Mouse (Mus musculus) liver, embryonic 11.5 days (tissue): ENCODE results near the gene Prss12. TPM values are rescaled to one million over a fixed set of nuclear protein-coding genes. Genes with fewer than 3 reads are reported as not detected.
A peak's percentile ranks its signal among the peaks of the same experiment; 100 is the strongest.

Source experiments
- ATAC-seq: fragments of 200-750 bp; cut with Nextera tagmentation; replicated peaks from 2 replicates; pipeline ENCODE4 v1.8.0; 2017; ENCODE audit warnings: moderate number of reproducible peaks, mild to moderate bottlenecking, moderate TSS enrichment, moderate library complexity; ENCODE audit not compliant: low FRiP score
- DNase-seq: peaks from one replicate; pipeline ENCODE4 v3.0.0-alpha.2; 2017; ENCODE audit warnings: low spot score
- H3K27ac ChIP-seq: fragments of 300-500 bp; sonication (generic); 2 replicates; pipeline ENCODE4 v1.5.1; 2014; ENCODE audit warnings: mild to moderate bottlenecking, low read depth, low read length, control low read depth
- H3K27me3 ChIP-seq: fragments of 300-500 bp; sonication (generic); replicated peaks from 2 replicates; pipeline ENCODE4 v1.6.1; 2014; ENCODE audit warnings: low read length, mixed read lengths; ENCODE audit not compliant: control insufficient read depth, insufficient read depth
- H3K36me3 ChIP-seq: fragments of 300-500 bp; sonication (generic); 2 replicates; pipeline ENCODE4 v1.6.1; 2014; ENCODE audit warnings: mild to moderate bottlenecking, low read length, moderate library complexity, mixed read lengths; ENCODE audit not compliant: control insufficient read depth, insufficient read depth
- H3K4me1 ChIP-seq: fragments of 300-500 bp; sonication (generic); replicated peaks from 2 replicates; pipeline ENCODE4 v1.6.1; 2014; ENCODE audit warnings: low read length, mixed read lengths; ENCODE audit not compliant: control insufficient read depth, insufficient read depth
- H3K4me2 ChIP-seq: fragments of 300-500 bp; sonication (generic); 2 replicates; pipeline ENCODE4 v1.6.1; 2014; ENCODE audit warnings: mild to moderate bottlenecking, control low read depth, moderate library complexity
- H3K4me3 ChIP-seq: fragments of 300-500 bp; sonication (generic); 2 replicates; pipeline ENCODE4 v1.5.1; 2014; ENCODE audit warnings: low read depth, low read length, control low read depth
- H3K9ac ChIP-seq: fragments of 300-500 bp; sonication (generic); 2 replicates; pipeline ENCODE4 v1.6.1; 2014; ENCODE audit warnings: low read depth, low read length, control low read depth
- H3K9me3 ChIP-seq: fragments of 300-500 bp; sonication (generic); 2 replicates; pipeline ENCODE4 v1.6.1; 2016; ENCODE audit warnings: low read length, inconsistent platforms, mixed read lengths; ENCODE audit not compliant: control insufficient read depth
- WGBS: fragments of 180-500 bp; shearing (Covaris S2); extraction: QIAGEN DNeasy Blood & Tissue Kit; methylation state at CpG from one replicate; pipeline ENCODE4 v1.1.7; 2014; 5-methylcytosine and 5-hydroxymethylcytosine counted together
- polyA plus RNA-seq: library from polyadenylated mRNA; unstranded; fragments of >200 nt; fragmentation: Nextera tagmentation; extraction: Ambion mirVana; gene quantifications from 2 replicates; pipeline ENCODE4 v1.2.1, GENCODE M21; 2014

Prss12 gene
- polyA plus RNA-seq, 1 experiment from 2014 or later, result 1.4 TPM

DNA sequence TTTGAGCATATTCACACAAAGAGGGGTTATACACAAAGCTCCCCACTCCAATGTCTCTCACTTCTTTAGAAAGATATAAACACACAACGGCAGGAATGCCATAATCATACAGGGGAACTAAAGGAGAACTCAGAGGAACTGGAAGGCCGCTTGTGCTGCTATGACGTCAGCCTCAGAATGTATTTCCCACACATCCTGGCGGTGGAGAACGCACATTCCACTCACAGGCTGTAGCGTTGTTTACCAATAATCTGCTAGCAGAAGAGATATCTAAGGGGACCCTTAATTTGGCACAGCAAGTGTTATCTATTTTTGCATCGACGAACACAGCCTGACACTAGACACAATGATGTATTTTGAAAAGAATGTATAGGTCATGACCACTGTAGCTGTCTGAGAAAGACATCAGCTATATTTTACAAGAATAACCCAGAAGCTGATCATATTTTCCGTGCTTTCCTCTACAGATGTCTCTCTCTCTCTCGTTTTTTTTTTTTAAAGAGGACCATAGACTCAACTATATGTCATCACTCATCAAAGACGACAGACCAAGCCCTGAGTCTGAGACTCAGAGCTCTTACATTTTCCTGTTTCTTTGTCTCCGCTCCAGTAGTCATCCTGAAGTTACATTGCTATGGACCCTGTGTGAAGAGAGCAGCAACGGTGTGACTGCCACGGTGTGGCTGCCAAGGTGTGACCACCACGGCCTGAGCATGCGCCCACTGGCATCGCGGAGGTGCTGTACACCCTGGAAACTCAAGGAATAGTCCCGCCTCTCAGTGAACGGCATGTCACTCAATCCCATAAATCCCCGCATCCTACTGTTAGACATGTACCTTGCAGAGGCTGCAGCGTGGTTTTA is 16.9 kb upstream of the Prss12 start:
- H3K9me3 ChIP-seq, result no peaks in the 10 kb centered on the region
- ATAC-seq, result no peak
- H3K36me3 ChIP-seq, result no peaks in the 10 kb centered on the region
- H3K4me1 ChIP-seq, result no peaks in the 10 kb centered on the region; the same call in 1 of the 2 replicates
- no peaks in the 10 kb centered on the region for H3K27me3 ChIP-seq
- WGBS, result 74% methylated on average over 22 of the region's 22 CpGs
- no peak overlapping the region for H3K27ac ChIP-seq
- H3K9ac ChIP-seq, result no peak overlapping the region
- no peak overlapping the region for H3K4me3 ChIP-seq
- no peak overlapping the region for H3K4me2 ChIP-seq
- DNase-seq, result no peak

DNA sequence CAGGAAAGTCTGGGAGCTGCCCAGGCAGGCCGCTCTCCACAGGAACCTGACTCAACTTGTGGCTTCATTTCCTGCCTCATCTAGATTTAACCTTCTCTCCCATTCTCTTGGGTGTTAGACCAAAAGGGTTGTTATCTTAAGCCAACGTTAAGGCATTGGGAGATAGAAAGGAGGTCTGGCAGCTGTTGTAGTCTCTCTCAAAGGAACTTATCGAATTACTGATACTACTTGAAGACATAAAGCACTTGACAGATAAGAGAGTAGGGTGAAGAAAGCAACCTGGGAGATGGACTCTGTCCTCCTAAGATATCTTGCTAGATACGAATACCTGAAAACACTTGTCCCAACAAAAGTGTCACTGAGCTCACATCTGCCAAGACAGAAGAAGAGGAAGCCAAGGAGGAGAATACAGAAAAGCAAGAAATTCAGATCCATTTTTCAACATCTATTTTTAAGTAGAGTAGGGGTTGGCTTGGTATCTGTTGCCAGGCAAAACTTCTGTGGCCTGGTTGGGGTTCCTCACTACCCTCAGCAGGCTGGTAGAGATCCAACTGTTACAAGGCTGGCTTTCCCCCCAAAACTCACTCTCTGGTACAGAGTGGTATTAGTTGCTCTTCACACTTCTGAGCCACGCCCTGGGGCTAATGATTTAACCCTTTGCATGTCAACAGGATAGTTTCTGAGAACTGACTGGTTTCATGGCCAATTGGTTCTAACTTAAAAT is 14.6 kb upstream of the Prss12 start:
- Histone ChIP-seq H3K27ac (no peak overlapping the region; the same call in 1 of the 2 replicates), H3K9ac (no peak overlapping the region), H3K9me3 (no peaks in the 10 kb centered on the region), H3K4me1 (no peaks in the 10 kb centered on the region; the same call in 1 of the 2 replicates), H3K4me3 (no peak overlapping the region), H3K4me2 (peak overlapping the region; percentile 35), H3K36me3 (no peaks in the 10 kb centered on the region), H3K27me3 (no peaks in the 10 kb centered on the region)
- ATAC-seq (peak; percentile 79), DNase-seq (no peak)
- 26% methylated on average over 5 of the region's 5 CpGs for WGBS

DNA sequence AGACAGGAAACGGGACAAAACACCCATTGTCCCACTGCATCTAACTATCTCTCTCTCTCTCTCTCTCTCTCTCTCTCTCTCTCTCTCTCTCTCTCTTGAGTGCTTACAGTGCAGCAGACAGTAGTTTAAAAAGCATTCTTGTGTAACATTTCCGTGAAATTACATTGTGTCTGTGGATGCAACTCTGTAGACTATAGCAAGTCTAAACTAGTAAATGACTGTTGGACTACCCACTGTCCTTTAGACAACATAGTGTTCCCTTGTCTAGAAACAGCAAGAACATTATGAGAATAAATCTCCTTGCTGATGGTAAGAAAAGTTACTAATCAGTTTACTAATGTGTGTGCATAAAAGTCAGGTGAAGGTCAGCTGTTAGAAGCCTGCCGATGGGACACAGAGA is 13.4 kb upstream of the Prss12 start:
- Histone ChIP-seq H3K27ac (no peak overlapping the region), H3K4me3 (no peak overlapping the region), H3K9ac (no peak overlapping the region), H3K4me2 (no peak overlapping the region), H3K4me1 (no peaks in the 10 kb centered on the region; the same call in 1 of the 2 replicates), H3K27me3 (no peaks in the 10 kb centered on the region), H3K36me3 (no peaks in the 10 kb centered on the region), H3K9me3 (no peaks in the 10 kb centered on the region)
- no peak for ATAC-seq
- DNase-seq, result no peak
- 86% methylated on average over 3 of the region's 3 CpGs for WGBS

DNA sequence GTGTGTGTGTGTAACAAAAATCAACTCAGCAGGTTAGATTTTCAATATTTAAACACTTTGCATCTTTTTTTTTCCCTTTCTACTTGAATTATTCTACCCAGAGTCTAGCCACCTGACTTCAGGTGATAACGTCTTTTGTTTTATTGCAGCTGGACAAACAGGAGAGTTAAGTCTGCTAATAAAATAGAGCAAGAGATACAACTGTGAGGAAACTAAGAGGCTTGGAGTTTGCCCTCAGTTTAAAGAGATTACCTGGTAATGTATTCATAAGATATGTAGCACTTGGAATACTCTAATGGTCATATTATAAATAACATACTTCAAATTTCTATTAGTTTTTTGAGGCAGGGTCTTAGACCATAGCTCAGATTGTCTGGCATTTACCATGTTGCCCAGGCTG is 9.1 kb upstream of the Prss12 start:
- H3K27me3 ChIP-seq, result no peaks in the 10 kb centered on the region
- H3K9ac ChIP-seq, result no peak overlapping the region
- H3K36me3 ChIP-seq, result no peaks in the 10 kb centered on the region
- no peaks in the 10 kb centered on the region for H3K9me3 ChIP-seq
- H3K4me2 ChIP-seq, result no peak overlapping the region
- no peak overlapping the region for H3K4me3 ChIP-seq
- ATAC-seq (no peak), DNase-seq (no peak)
- H3K27ac ChIP-seq, result no peak overlapping the region
- WGBS, result 89% methylated on average over 1 of the region's 1 CpGs
- H3K4me1 ChIP-seq, result no peaks in the 10 kb centered on the region

DNA sequence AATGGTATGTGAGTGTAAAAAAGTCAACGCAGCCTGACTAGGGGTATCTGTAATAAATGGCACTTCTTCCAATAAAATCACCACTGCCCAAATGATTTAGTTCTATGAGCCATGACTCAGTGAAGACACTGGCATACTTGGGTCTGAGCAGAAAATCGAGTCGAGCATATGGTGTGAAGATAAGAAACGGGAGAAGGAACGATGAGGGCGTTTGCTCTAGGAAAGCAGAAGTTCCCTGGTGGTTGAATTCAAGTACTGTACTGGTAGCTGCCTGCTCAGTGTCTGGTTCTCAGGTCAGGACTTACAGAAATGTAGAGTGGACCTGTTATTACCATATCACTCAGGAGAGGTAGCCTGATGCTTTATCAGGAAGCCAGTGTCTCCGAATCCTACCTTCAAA is 6.2 kb upstream of the Prss12 start:
- DNase-seq (no peak), ATAC-seq (peak; percentile 46)
- Histone ChIP-seq H3K9me3 (no peaks in the 10 kb centered on the region), H3K4me1 (no peaks in the 10 kb centered on the region), H3K4me3 (no peak overlapping the region), H3K36me3 (no peaks in the 10 kb centered on the region), H3K27me3 (peaks cover 3% of the 10 kb centered on the region; the same call in 1 of the 2 replicates), H3K4me2 (no peak overlapping the region), H3K9ac (no peak overlapping the region), H3K27ac (no peak overlapping the region)
- WGBS, result 50% methylated on average over 7 of the region's 7 CpGs

DNA sequence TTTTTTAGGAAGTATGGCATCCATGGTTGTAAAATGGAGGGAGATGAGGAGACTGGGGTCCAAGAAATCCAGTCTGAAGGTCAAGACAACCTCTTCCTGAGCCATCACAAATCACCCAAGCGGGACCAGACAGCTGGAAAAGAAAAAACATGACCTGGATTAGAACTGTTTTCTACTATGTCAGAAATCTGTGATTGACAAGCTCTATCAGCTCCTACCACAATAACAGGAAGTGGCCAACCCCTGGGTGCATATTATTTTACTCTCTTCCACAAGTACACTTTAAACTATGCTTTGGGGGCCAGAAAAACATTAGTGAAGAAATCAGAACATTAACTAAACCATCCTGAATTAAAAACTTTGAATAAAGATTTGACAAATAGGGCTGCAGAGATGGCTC is 2.2 kb upstream of the Prss12 start:
- Histone ChIP-seq H3K9ac (no peak overlapping the region), H3K4me3 (no peak overlapping the region), H3K4me2 (no peak overlapping the region), H3K36me3 (no peaks in the 10 kb centered on the region), H3K4me1 (no peaks in the 10 kb centered on the region), H3K9me3 (no peaks in the 10 kb centered on the region), H3K27me3 (peaks cover 36% of the 10 kb centered on the region), H3K27ac (no peak overlapping the region)
- WGBS, result 66% methylated on average over 1 of the region's 1 CpGs
- DNase-seq (no peak), ATAC-seq (no peak)

DNA sequence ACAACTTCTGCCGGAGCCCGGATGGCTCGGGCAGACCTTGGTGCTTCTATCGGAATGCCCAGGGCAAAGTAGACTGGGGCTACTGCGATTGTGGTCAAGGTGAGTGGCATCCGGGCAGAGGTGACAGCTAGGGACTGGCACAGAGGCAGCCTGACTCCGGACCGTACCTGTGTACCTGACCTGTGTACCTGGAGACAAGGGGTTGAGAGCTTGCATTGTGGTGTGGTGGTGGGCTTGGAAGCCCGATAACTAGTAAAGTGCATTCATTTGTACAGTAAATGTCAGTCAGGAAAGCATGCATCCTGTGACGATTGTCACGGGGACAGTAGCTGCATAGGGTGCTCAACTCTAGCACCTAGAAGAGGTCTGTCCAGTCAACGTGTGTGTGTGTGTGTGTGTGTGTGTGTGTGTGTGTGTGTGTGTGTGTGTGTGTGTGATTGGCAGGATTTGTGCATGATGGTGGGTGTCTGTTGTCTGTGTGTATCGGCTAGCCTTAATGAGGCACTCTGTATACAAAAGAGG is 886 bp downstream of the Prss12 start:
- DNase-seq (peak; percentile 42), ATAC-seq (0 out of 2 replicates have a peak, but pooled peaks have one; percentile 11)
- WGBS, result 12% methylated on average over 13 of the region's 13 CpGs
- Histone ChIP-seq H3K9me3 (no peaks in the 10 kb centered on the region), H3K27me3 (peaks cover 38% of the 10 kb centered on the region), H3K4me1 (no peaks in the 10 kb centered on the region), H3K4me3 (peak overlapping the region; percentile 54), H3K4me2 (peak overlapping the region; percentile 93), H3K9ac (no peak overlapping the region), H3K27ac (no peak overlapping the region), H3K36me3 (no peaks in the 10 kb centered on the region)

DNA sequence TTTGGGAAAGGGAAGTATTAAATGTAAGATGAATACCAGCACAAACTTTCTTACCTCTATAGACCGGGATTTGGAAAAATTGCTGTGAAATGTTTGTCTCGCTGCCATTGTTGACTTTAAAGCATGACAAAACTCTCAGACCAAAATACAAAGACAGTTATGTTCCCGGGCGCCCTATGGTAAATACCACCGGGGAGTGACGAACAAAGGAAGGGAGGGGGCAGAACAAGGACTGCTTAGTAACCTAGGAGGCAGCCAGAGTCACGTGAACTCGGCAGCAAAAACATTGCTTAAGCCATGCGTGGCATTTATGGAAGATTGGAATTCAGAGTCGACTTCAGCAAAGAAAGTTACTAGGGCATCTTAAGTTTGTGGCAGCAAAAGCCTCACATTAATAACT is 1.4 kb downstream of the Prss12 start:
- no peaks in the 10 kb centered on the region for H3K9me3 ChIP-seq
- DNase-seq, result no peak
- H3K27ac ChIP-seq, result no peak overlapping the region
- ATAC-seq, result no peak
- no peak overlapping the region for H3K4me3 ChIP-seq
- H3K9ac ChIP-seq, result no peak overlapping the region
- no peaks in the 10 kb centered on the region for H3K36me3 ChIP-seq
- H3K4me2 ChIP-seq, result 0 out of 2 replicates have a peak overlapping the region, but pooled peaks have one; percentile 12
- no peaks in the 10 kb centered on the region for H3K4me1 ChIP-seq
- 25% methylated on average over 10 of the region's 10 CpGs for WGBS
- peaks cover 38% of the 10 kb centered on the region for H3K27me3 ChIP-seq
